Mouse (Mus musculus): ENCODE results near the gene Ddx25.
A peak's percentile ranks its signal among the peaks of the same experiment; 100 is the strongest.

Ddx25 gene

DNA sequence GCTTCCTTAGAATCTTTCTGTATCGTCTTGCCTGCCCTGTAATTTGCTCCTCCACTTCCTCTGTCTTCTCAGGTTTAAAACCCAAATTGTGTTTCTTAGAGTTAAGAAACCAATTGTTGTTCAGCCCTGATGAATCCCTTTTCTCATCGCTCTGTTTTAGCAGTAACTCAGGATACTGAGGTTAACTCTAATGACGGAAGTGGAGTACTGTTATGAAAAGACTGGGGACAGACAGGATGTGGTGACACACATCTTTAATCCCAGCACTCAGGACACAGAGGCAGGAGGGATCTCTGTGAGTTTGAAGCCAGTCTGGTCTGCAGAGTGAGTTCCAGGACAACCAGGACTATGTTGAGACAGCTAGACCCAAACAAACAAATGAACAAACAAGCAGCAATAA, 62.9 kb downstream of the Ddx25 start:
- no peak for DNase-seq (ENCODE audit: extremely low spot score, low read depth, low spot score)

DNA sequence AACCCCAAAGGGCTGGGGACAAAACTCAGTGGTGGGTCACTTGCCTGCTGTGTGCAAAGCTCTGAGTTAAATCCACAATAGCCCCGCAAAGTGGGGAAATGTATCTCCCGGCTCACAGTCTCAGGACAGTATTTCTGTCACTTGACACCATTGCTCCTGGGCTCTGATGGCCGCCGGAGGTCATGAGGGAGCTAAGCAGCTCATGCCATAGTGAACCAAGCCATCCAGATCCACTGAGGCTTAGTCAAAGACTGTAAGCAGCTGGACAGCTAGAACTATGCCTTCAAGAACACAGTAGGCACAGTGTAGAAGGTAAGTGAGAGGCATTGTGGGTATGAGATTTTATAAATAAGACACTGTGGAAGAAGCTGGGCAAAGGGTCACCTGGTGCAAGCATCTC, 63.4 kb downstream of the Ddx25 start:
- DNase-seq (ENCODE audit: extremely low spot score, low read depth, low spot score): no peak

DNA sequence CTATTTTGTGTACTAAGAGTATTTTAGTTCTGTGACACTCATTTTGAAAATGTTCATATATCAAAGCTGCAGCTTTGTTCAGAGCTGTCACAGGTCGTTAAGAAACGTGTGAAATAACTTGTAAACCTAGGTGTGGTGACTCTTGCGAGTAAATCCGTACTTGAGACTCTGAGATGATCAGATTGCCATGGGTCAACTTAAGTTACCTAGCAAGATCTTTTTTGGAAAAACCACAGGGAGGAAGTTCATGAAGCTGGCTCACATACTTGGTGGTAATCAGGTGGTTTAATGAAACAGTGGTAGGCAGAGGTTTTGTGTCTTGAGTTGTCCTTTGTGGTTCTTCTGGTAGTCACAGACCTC, 64.6 kb downstream of the Ddx25 start:
- peak; percentile 20 for DNase-seq (ENCODE audit: extremely low spot score, low read depth, low spot score)

DNA sequence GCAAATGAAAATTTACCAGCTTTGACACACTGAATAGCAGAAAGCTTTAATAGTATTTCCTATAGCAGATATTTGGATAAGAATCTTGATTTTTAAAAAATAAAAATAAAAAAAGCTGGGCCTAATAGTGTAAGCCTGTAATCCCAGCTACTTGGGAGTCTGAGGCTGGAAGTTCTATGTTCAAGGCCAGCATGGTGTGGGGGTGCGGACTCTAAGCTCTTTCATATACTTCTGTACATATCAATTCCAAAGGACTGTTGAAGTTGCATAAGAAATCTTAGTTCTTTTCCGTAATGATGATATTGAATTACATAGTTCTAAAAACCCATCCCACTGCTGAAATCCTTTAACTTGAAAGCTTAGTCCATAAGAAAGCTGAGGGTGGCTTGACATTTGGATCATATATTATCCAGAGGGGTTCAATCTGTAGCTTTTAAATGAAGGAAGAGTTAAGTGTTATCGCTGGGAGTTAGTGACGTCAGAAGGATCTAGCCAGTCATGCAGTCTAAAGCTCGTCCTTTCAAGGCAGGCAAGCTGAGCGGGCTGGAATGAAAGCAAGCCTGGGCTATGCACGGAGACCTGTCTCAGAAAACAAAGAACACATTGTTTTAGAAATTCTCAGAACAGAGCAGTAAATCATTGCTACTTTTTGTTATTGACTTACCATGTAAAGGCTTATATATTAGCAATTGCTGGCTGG, 65.1 kb downstream of the Ddx25 start:
- peak; percentile 22 for DNase-seq (ENCODE audit: extremely low spot score, low read depth, low spot score)

DNA sequence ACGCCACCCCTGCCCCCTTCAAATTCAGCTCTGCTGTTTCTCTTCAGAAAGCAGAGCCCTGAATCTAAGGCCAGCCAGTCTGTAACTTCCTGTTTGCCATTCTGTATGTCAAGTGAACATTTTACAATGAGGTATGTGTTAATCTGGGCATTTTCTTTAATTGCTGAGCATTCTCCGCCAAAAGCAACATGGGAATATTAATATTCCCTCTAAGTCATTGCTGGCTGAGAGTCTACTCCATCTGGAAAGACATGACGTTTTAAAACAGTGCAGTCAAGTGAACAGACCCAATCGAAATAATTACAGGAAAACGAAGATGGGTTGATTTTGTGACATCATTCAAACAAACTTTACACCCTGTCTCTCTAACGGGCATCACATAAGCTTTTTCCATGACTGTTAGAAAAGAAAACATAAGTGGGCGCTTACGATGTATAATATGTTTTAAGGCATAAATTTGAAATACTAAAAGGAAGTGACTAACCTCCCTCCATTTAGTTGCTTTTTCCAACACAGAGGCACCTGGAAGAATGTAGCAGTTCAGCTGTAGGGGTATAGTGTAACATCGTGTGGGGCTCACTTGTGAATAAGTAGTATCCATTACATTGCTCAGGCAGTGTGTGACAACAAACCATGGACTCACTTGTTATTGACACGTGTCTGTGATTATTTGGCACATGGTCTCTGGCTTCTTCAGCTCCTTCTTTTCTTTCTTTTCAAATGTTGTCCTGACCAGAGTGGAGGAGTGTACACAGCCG, 67.0 kb downstream of the Ddx25 start:
- DNase-seq (ENCODE audit: extremely low spot score, low read depth, low spot score): no peak

DNA sequence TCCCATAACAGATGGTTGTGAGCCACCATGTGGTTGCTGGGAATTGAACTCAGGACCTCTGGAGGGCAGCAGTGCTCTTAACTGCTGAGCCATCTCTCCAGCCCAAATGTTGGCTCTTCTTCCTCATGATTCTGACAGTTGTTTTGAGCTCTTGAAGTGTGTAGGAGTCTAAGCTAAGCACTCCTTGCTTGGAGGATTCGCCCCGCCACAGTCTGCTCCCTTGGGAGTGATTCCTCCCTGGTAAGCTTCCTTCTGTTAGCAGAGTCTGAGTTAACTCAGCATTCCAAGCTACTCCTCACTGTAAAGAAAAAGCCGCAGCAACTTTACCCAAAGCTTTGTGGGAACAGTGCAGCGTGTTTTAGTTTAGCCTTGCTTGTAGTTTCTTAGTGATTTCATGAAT, 69.8 kb downstream of the Ddx25 start:
- no peak for DNase-seq (ENCODE audit: extremely low spot score, low read depth, low spot score)

Measured in hindlimb bud, embryonic 11.5 days (tissue).